Mouse (Mus musculus): Measurements from ENCODE around the gene Flvcr2. TPM values are rescaled to one million over a fixed set of nuclear protein-coding genes. Genes with fewer than 3 reads are reported as not detected.

Flvcr2 gene
- polyA plus RNA-seq, 1 experiment = 0.60 TPM

- no peak overlapping the region for H3K4me3 ChIP-seq (ENCODE audit: extremely low read depth, insufficient read depth, insufficient read length)
- peaks cover 4% of the 10 kb centered on the region for H3K27me3 ChIP-seq (ENCODE audit: control insufficient read depth, insufficient read depth, low read length)
- no peaks in the 10 kb centered on the region for H3K36me3 ChIP-seq (ENCODE audit: control insufficient read depth, insufficient read depth, low read length)
- DNase-seq (ENCODE audit: low read depth in 1 of 2, low spot score in 2 of 2) = no peak
- H3K4me1 ChIP-seq (ENCODE audit: control insufficient read depth, insufficient read depth, insufficient read length) = no peaks in the 10 kb centered on the region; the same call in 1 of the 2 replicates
- H3K27ac ChIP-seq (ENCODE audit: insufficient read depth, low read length) = no peak overlapping the region
- TF ChIP-seq POLR2A (IDR thresholded peaks at IDR 0.05; ENCODE audit: low read depth, low read length) = no peak
- TF ChIP-seq CTCF (IDR thresholded peaks at IDR 0.05; ENCODE audit: extremely low read depth, insufficient read depth, insufficient read length, insufficient replicate concordance) = no peak
- 88% methylated on average over 9 of the region's 9 CpGs for WGBS
Observed at GRCm38 (mm10) chr12:85749861-85750260, 3.5 kb downstream of the Flvcr2 start.

GRCm38 (mm10) chr12:85752116-85752515, 5.8 kb downstream of the Flvcr2 start:
- H3K36me3 ChIP-seq (ENCODE audit: control insufficient read depth, insufficient read depth, low read length) = no peaks in the 10 kb centered on the region
- DNase-seq (ENCODE audit: low read depth in 1 of 2, low spot score in 2 of 2) = no peak
- no peak overlapping the region for H3K4me3 ChIP-seq (ENCODE audit: extremely low read depth, insufficient read depth, insufficient read length)
- TF ChIP-seq POLR2A (IDR thresholded peaks at IDR 0.05; ENCODE audit: low read depth, low read length) (no peak), CTCF (IDR thresholded peaks at IDR 0.05; ENCODE audit: extremely low read depth, insufficient read depth, insufficient read length, insufficient replicate concordance) (no peak)
- 84% methylated on average over 6 of the region's 6 CpGs for WGBS
- H3K27ac ChIP-seq (ENCODE audit: insufficient read depth, low read length) = no peak overlapping the region
- no peaks in the 10 kb centered on the region for H3K27me3 ChIP-seq (ENCODE audit: control insufficient read depth, insufficient read depth, low read length)
- no peaks in the 10 kb centered on the region for H3K4me1 ChIP-seq (ENCODE audit: control insufficient read depth, insufficient read depth, insufficient read length)

DNA sequence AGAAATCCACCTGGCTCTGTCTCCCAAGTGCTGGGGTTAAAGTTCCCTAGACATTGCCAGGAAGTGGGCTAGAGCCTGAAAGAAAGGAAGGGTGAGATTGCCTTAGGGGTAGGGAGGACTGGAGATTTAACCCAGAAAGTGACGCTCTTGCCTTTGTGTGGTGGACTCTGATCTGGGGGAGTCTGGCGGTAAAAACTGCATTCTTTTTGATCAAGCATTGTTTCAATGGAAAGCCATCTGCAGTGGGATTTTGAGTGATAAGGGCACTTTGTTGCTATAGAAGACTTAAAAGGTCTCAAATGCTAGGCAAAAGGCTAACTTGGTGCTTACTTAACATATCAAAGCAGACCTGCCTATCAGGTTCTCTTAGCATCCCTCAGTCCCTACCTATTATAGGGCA, 6.9 kb downstream of the Flvcr2 start:
- H3K4me1 ChIP-seq (ENCODE audit: control insufficient read depth, insufficient read depth, insufficient read length) = no peaks in the 10 kb centered on the region
- no peaks in the 10 kb centered on the region for H3K36me3 ChIP-seq (ENCODE audit: control insufficient read depth, insufficient read depth, low read length)
- no peak overlapping the region for H3K27ac ChIP-seq (ENCODE audit: insufficient read depth, low read length)
- no peak overlapping the region for H3K4me3 ChIP-seq (ENCODE audit: extremely low read depth, insufficient read depth, insufficient read length)
- no peak for DNase-seq (ENCODE audit: low read depth in 1 of 2, low spot score in 2 of 2)
- TF ChIP-seq POLR2A (IDR thresholded peaks at IDR 0.05; ENCODE audit: low read depth, low read length) = no peak
- no peak for TF ChIP-seq CTCF (IDR thresholded peaks at IDR 0.05; ENCODE audit: extremely low read depth, insufficient read depth, insufficient read length, insufficient replicate concordance)
- no peaks in the 10 kb centered on the region for H3K27me3 ChIP-seq (ENCODE audit: control insufficient read depth, insufficient read depth, low read length)
- 89% methylated on average over 2 of the region's 2 CpGs for WGBS

DNA sequence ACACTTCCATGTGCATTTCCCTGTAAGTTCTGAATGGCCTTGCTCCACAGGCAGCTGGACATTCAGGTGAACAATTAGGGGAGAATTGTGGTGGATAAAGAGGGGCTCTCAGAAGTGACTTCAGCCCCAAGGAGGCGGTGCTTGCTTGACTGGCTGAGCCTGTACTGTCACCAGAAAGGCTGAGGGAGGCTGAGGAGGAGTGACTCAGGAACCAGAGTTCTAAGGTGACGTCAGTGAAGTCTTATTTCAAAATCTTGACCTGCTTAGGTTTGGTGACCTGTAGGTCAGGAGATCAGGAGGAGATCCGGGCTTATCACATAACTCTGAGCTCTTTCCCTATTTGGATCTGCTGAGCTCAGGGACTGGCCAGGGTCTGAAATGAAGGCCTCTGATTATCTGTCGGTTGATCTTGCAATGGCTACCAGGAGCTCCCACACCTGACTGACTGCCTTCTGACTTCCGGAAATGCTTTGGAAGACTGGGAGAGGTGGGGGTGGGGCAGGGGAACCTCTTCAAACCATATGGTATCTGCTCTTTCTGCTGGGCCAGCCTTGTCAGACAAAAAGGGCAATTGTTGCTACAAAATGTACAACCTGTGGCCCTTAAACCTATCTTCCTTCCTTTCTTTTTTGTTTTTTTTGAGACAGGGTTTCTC, 8.4 kb downstream of the Flvcr2 start:
- Histone ChIP-seq H3K27me3 (ENCODE audit: control insufficient read depth, insufficient read depth, low read length) (no peaks in the 10 kb centered on the region), H3K36me3 (ENCODE audit: control insufficient read depth, insufficient read depth, low read length) (no peaks in the 10 kb centered on the region), H3K4me1 (ENCODE audit: control insufficient read depth, insufficient read depth, insufficient read length) (no peaks in the 10 kb centered on the region), H3K4me3 (ENCODE audit: extremely low read depth, insufficient read depth, insufficient read length) (no peak overlapping the region), H3K27ac (ENCODE audit: insufficient read depth, low read length) (no peak overlapping the region)
- WGBS = 80% methylated on average over 5 of the region's 5 CpGs
- TF ChIP-seq CTCF (IDR thresholded peaks at IDR 0.05; ENCODE audit: extremely low read depth, insufficient read depth, insufficient read length, insufficient replicate concordance) = no peak
- no peak for TF ChIP-seq POLR2A (IDR thresholded peaks at IDR 0.05; ENCODE audit: low read depth, low read length)
- no peak for DNase-seq (ENCODE audit: low read depth in 1 of 2, low spot score in 2 of 2)

GRCm38 (mm10) chr12:85756455-85756854, 10.1 kb downstream of the Flvcr2 start:
- Histone ChIP-seq H3K27me3 (ENCODE audit: control insufficient read depth, insufficient read depth, low read length) (no peaks in the 10 kb centered on the region), H3K4me1 (ENCODE audit: control insufficient read depth, insufficient read depth, insufficient read length) (no peaks in the 10 kb centered on the region), H3K27ac (ENCODE audit: insufficient read depth, low read length) (no peak overlapping the region), H3K36me3 (ENCODE audit: control insufficient read depth, insufficient read depth, low read length) (no peaks in the 10 kb centered on the region), H3K4me3 (ENCODE audit: extremely low read depth, insufficient read depth, insufficient read length) (no peak overlapping the region)
- no peak for DNase-seq (ENCODE audit: low read depth in 1 of 2, low spot score in 2 of 2)
- TF ChIP-seq CTCF (IDR thresholded peaks at IDR 0.05; ENCODE audit: extremely low read depth, insufficient read depth, insufficient read length, insufficient replicate concordance) = no peak
- TF ChIP-seq POLR2A (IDR thresholded peaks at IDR 0.05; ENCODE audit: low read depth, low read length) = no peak
- 77% methylated on average over 3 of the region's 3 CpGs for WGBS

- Histone ChIP-seq H3K36me3 (ENCODE audit: control insufficient read depth, insufficient read depth, low read length) (no peaks in the 10 kb centered on the region), H3K27me3 (ENCODE audit: control insufficient read depth, insufficient read depth, low read length) (no peaks in the 10 kb centered on the region), H3K4me1 (ENCODE audit: control insufficient read depth, insufficient read depth, insufficient read length) (no peaks in the 10 kb centered on the region), H3K27ac (ENCODE audit: insufficient read depth, low read length) (no peak overlapping the region), H3K4me3 (ENCODE audit: extremely low read depth, insufficient read depth, insufficient read length) (no peak overlapping the region)
- WGBS = 74% methylated on average over 3 of the region's 3 CpGs
- DNase-seq (ENCODE audit: low read depth in 1 of 2, low spot score in 2 of 2) = no peak
- no peak for TF ChIP-seq POLR2A (IDR thresholded peaks at IDR 0.05; ENCODE audit: low read depth, low read length)
- TF ChIP-seq CTCF (IDR thresholded peaks at IDR 0.05; ENCODE audit: extremely low read depth, insufficient read depth, insufficient read length, insufficient replicate concordance) = no peak
Observed at GRCm38 (mm10) chr12:85757074-85757473, 10.7 kb downstream of the Flvcr2 start.

GRCm38 (mm10) chr12:85758741-85759140, 12.4 kb downstream of the Flvcr2 start:
- TF ChIP-seq CTCF (IDR thresholded peaks at IDR 0.05; ENCODE audit: extremely low read depth, insufficient read depth, insufficient read length, insufficient replicate concordance) (no peak), POLR2A (IDR thresholded peaks at IDR 0.05; ENCODE audit: low read depth, low read length) (no peak)
- H3K4me3 ChIP-seq (ENCODE audit: extremely low read depth, insufficient read depth, insufficient read length) = no peak overlapping the region
- no peaks in the 10 kb centered on the region for H3K36me3 ChIP-seq (ENCODE audit: control insufficient read depth, insufficient read depth, low read length)
- DNase-seq (ENCODE audit: low read depth in 1 of 2, low spot score in 2 of 2) = no peak
- H3K4me1 ChIP-seq (ENCODE audit: control insufficient read depth, insufficient read depth, insufficient read length) = no peaks in the 10 kb centered on the region
- no peak overlapping the region for H3K27ac ChIP-seq (ENCODE audit: insufficient read depth, low read length)
- H3K27me3 ChIP-seq (ENCODE audit: control insufficient read depth, insufficient read depth, low read length) = no peaks in the 10 kb centered on the region
- WGBS = 84% methylated on average over 8 of the region's 8 CpGs

Measured in spleen, adult 2 months (tissue).